Mouse (Mus musculus) megakaryocyte progenitor cell, adult 5-6 weeks (primary cell): ENCODE results near the gene Olfr351. TPM values are rescaled to one million over a fixed set of nuclear protein-coding genes. Genes with fewer than 3 reads are reported as not detected.

Source experiments
- ATAC-seq: replicated peaks from 2 replicates; pipeline ENCODE4 v1.8.0; 2016; ENCODE audit warnings: mild to moderate bottlenecking, moderate TSS enrichment, inconsistent platforms; ENCODE audit not compliant: poor library complexity
- total RNA-seq, 2 experiments: library from RNA; stranded (forward) in 1 of 2; stranded (reverse) in 1 of 2; fragments of 157-497, 149-512 nt in 1 of 2; fragments of 200-1000 nt in 1 of 2; gene quantifications; 2 replicates each; pipeline versions ENCODE4 v1.2.3 to v1.2.4; 2015 to 2017

The Olfr351 gene
- not detected in 2 replicates for total RNA-seq (2015)
- total RNA-seq (2017) = not detected in 2 replicates

DNA sequence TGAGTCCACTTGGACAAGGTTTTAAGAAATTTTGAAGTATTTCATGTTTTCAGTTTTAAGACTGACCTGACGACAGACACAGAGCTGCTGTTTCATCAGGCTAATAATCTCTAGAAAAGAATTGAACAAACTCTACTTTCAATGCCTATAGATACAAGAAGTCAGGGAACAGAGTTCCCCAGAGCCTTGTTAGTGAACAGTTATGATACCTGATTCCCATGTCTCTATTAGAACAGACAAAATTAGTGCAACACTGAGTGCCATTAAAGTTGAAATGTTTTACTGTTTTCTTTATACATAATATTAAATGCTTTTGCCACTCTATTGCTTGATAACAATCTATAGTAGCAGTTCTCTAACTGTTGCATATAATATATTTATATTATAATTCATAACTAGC is at the start of gene Olfr351:
Gene Olfr351, minus strand, starts transcription at position 101 of the 400 bp plus-strand sequence.
- no peak for ATAC-seq

DNA sequence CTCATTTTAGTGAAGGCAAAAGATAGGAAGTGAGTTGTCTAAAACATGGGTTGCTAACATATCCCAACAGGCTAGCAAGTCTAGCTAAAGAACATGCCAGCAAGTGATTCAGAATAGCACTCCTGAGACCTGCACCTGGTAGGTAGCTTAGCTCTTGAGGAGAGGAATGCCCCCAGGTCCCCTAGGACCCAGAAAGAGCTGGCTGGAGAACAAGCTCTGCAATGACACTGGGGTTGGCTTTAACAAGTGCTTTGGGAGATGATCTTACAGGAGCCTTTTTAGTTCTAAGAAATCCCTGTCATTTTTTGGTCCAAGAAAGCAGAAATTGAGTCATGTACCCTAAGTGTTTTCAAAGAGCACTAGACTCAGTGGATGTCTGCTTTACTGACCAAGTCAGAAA is 42.9 kb upstream of the Olfr351 start, which contains the start of gene Olfr354:
Gene Olfr354, plus strand, starts transcription at position 301 of the 400 bp plus-strand sequence.
- no peak for ATAC-seq

DNA sequence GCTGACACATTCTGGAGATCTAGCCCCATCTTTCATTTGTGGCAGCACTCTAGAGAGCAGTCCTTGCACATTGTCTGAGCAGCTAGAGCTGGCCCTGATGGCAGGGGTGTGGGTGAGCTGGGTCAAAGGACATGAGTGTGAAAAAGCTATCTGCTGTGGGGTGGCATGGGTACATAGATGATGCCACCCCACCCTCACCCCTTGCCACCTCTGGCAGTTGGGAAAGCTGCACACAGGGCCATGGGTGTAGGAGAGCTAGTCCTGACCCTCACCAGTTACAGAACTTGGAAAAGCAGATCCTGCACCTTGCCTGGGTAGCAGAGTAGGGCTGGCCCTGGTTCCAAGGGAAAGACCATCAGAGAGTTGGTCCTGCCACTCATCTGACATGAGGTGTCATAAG is 34.7 kb upstream of the Olfr351 start:
- ATAC-seq = no peak

DNA sequence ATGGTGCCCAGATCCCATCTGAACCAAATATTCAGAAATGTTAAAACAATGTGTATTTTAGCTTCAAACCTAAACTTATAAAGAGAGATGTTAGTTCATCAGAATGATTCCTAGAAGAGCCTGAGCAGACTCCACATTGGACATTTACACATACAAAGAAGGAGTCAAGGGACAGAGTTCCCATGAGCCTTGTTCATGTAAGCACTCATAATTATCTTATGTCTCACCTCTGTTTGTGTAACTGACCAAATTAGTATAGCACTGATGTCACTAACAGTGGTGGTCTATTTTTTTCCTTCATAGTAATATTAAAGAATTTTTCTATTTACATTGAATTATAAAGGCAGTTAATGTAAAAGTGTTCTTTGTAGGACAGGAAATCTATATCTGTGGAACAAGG is 30.4 kb upstream of the Olfr351 start, which contains the start of gene Olfr353:
Gene Olfr353, minus strand, starts transcription at position 101 of the 400 bp plus-strand sequence.
- no peak for ATAC-seq

DNA sequence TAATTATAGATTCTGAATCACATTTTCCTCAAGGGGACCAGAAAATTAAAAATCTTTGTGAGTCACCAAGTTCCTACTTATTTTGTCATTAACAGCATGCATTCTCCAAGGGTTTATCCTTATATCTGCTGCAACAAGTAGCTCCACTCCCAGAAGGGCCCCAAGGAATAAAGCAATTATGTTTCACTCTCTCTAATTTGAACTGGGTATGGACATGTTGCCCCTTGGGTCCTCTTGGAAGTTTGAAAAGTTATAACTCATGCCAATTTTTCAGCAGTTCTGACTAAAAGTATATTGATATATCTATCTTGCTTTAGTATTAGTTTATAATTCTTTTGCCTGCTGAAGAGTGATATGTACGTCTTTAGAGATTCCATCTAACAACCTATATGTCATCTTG is 5.7 kb upstream of the Olfr351 start, which contains the start of gene Olfr352:
Gene Olfr352, plus strand, starts transcription at position 301 of the 400 bp plus-strand sequence.
- ATAC-seq = no peak

DNA sequence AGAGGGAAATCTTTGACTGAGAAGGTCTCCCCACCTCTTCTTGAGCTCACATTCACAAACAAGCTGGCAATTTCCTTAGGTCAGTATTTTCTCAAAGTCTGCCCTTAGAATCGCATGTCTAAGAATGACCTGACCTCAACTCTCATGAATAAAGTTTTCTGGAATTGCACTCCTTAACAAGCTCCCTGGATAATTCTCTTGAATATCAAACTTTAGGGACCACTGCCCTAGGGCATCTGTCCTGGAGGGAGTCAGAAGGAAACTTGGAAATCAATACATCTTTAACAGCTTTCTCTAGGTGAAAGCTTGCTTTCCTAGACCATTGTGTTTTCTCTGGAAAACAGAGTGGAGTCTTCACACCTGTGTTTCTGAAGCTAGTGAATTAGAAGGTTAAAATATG is 16.4 kb downstream of the Olfr351 start, which contains the start of gene Olfr350:
Gene Olfr350, plus strand, starts transcription at position 301 of the 400 bp plus-strand sequence.
- no peak for ATAC-seq

DNA sequence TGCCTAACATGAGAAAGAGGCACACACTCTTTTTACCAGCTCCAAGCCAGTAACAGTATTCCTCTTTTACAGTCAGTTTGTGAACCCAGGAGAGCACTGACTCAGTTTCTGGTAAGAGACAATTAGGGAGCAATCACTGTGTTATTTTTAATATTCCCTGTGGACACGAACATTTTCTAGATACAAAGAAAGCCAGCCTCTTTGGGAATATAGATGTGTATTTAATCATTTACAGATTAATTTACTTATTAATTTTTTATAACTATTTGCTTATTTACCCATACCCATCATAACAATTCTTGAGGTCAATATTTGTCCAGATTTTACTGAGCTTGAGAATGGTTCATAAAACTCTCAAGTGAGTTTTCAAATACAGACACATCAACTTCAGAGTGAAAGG is 45.5 kb downstream of the Olfr351 start, which contains the start of gene Olfr3:
Gene Olfr3, minus strand, starts transcription at position 101 of the 400 bp plus-strand sequence.
- ATAC-seq = no peak

Other genes with a start within 250 kb of the Olfr351 start
- gene Olfr345, start 222.6 kb downstream of the Olfr351 start, total RNA-seq (2015) = not detected in 2 replicates
- gene Olfr345, start 222.6 kb downstream of the Olfr351 start, total RNA-seq (2017) = not detected in 2 replicates
- not detected in 2 replicates for gene Olfr346, start 176.9 kb downstream of the Olfr351 start, total RNA-seq (2015)
- gene Olfr346, start 176.9 kb downstream of the Olfr351 start, total RNA-seq (2017) = not detected in 2 replicates
- not detected in 2 replicates for gene Olfr347, start 130.8 kb downstream of the Olfr351 start, total RNA-seq (2015)
- gene Olfr347, start 130.8 kb downstream of the Olfr351 start, total RNA-seq (2017) = not detected in 2 replicates
- gene Olfr348, start 78.4 kb downstream of the Olfr351 start, total RNA-seq (2015) = not detected in 2 replicates
- not detected in 2 replicates for gene Olfr348, start 78.4 kb downstream of the Olfr351 start, total RNA-seq (2017)
- gene Olfr50, start 72.1 kb downstream of the Olfr351 start, total RNA-seq (2015) = not detected in 2 replicates
- gene Olfr50, start 72.1 kb downstream of the Olfr351 start, total RNA-seq (2017) = not detected in 2 replicates
- gene Olfr3, start 45.6 kb downstream of the Olfr351 start, total RNA-seq (2015) = not detected in 2 replicates
- gene Olfr3, start 45.6 kb downstream of the Olfr351 start, total RNA-seq (2017) = not detected in 2 replicates
- gene Olfr350, start 16.4 kb downstream of the Olfr351 start, total RNA-seq (2015) = not detected in 2 replicates
- not detected in 2 replicates for gene Olfr350, start 16.4 kb downstream of the Olfr351 start, total RNA-seq (2017)
- gene Olfr352, start 5.8 kb upstream of the Olfr351 start, total RNA-seq (2015) = not detected in 2 replicates
- not detected in 2 replicates for gene Olfr352, start 5.8 kb upstream of the Olfr351 start, total RNA-seq (2017)
- gene Olfr353, start 30.3 kb upstream of the Olfr351 start, total RNA-seq (2015) = not detected in 2 replicates
- not detected in 2 replicates for gene Olfr353, start 30.3 kb upstream of the Olfr351 start, total RNA-seq (2017)
- gene Olfr354, start 43.0 kb upstream of the Olfr351 start, total RNA-seq (2015) = 0.07 TPM in 1 of 2 replicates, not detected in the other
- gene Olfr354, start 43.0 kb upstream of the Olfr351 start, total RNA-seq (2017) = not detected in 2 replicates
- not detected in 2 replicates for gene Olfr355, start 66.2 kb upstream of the Olfr351 start, total RNA-seq (2015)
- not detected in 2 replicates for gene Olfr355, start 66.2 kb upstream of the Olfr351 start, total RNA-seq (2017)
- gene Olfr356, start 74.5 kb upstream of the Olfr351 start, total RNA-seq (2015) = not detected in 2 replicates
- gene Olfr356, start 74.5 kb upstream of the Olfr351 start, total RNA-seq (2017) = not detected in 2 replicates
- not detected in 2 replicates for gene Olfr357, start 131.2 kb upstream of the Olfr351 start, total RNA-seq (2015)
- gene Olfr357, start 131.2 kb upstream of the Olfr351 start, total RNA-seq (2017) = not detected in 2 replicates
- not detected in 2 replicates for gene Olfr358, start 146.7 kb upstream of the Olfr351 start, total RNA-seq (2015)
- gene Olfr358, start 146.7 kb upstream of the Olfr351 start, total RNA-seq (2017) = not detected in 2 replicates
- gene Olfr360, start 203.1 kb upstream of the Olfr351 start, total RNA-seq (2015) = not detected in 2 replicates
- not detected in 2 replicates for gene Olfr360, start 203.1 kb upstream of the Olfr351 start, total RNA-seq (2017)
- not detected in 2 replicates for gene Olfr361, start 226.6 kb upstream of the Olfr351 start, total RNA-seq (2015)
- gene Olfr361, start 226.6 kb upstream of the Olfr351 start, total RNA-seq (2017) = not detected in 2 replicates